Mouse (Mus musculus) monocyte, adult 5-6 weeks (primary cell): ENCODE results near the gene Larp4. TPM values are rescaled to one million over a fixed set of nuclear protein-coding genes. Genes with fewer than 3 reads are reported as not detected.

Source experiments
- ATAC-seq: fragments of 153-309, 156-312 bp; replicated peaks from 2 replicates; pipeline ENCODE4 v1.8.0; 2017; ENCODE audit warnings: mild to moderate bottlenecking; ENCODE audit not compliant: low TSS enrichment, insufficient number of reproducible peaks, severe bottlenecking, poor library complexity, low FRiP score
- total RNA-seq: library from RNA; stranded (forward); fragments of 200-1000, 200-491, 200-594 nt; gene quantifications from 3 replicates; pipeline ENCODE4 v1.2.3, GENCODE M21; 2017

Larp4 gene
- total RNA-seq, 1 experiment from 2014 or later, result 49.3 TPM

DNA sequence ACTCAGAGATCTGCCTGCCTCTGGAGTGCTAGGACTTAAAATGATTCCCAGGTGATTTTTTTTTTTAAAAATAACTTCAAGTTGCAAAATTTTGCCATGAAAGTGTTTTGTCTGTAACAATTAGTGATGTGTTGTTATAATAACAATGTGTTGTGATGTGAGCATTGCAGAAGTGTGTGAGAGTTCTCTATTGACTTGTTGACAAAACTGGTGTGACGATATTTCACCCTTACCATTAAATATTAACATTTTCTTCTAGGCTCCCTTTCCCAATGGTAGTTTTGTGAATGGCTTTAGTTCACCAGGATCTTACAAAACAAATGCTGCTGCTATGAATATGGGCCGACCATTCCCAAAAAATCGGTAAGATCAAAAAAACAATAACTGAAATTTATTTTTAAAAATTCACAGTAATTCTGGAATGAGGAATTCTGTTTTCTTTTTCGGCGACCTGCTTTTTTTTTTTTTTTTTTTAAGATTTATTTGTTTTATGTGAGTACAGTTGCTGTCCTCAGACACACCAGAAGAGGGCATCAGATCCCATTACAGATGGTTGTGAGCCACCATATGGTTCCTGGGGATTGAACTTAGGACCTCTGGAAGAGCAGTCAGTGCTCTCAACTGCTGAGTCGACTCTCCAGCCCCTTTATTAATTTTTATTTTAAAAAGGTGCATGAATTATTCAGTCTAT is 27.4 kb downstream of the Larp4 start:
- ATAC-seq, result no peak

DNA sequence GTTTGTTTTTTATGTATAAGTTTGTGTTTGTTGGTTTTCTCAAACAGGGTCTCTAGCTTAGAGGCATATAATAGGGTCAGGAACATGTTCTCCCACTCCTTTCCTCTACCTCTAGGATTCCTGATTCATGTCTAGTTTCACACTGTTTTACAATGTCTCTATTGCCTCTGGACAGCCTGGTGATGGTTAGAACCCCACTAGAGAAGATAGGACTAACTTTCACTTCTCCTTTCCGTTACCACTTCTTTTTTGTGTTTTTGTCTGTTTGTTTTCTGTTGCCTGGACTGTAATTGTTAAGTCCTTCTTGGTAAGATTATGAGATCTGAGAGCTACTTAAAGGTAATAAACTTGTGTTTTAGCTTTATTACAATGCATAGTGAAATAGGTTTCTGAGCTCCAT is 29.5 kb downstream of the Larp4 start:
- ATAC-seq, result 0 out of 2 replicates have a peak, but pooled peaks have one; percentile 22

DNA sequence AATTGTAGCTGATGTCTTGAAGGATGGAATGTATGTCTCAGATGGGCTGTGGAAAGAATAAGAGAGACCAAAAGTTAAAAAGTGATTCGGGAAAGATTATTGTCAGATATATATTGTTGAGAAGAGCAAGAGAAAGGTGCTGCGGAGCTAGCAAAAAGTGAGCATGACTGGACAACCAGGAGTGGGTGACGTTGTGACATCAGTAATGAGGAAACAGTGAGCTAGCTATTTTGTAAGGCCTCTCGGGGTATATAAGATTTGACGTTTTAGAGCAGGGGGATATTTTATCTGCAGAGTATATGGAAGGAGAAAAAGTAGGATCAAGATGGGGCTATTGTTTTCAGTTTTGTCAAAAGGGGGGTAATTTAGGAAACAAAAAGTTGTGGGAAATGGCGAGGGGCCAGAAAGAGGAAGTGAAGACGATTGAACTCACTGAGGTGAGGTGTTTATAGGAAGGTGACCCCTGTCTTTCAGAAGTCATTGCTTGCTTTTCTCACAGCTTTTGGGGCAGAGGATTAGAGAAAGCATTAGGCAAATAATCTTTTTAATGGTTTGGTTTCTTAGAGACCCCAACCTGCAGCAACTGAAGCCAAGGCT is 34.9 kb downstream of the Larp4 start:
- no peak for ATAC-seq

GRCm38 (mm10) chr15:100006180-100006579 is 36.3 kb downstream of the Larp4 start:
- ATAC-seq, result no peak

- no peak for ATAC-seq
Measured at GRCm38 (mm10) chr15:100018280-100018899, 48.5 kb downstream of the Larp4 start.

- ATAC-seq, result no peak
Measured at GRCm38 (mm10) chr15:100021175-100021574, 51.3 kb downstream of the Larp4 start.

GRCm38 (mm10) chr15:100022923-100023322 is 53.1 kb downstream of the Larp4 start:
- ATAC-seq, result no peak

DNA sequence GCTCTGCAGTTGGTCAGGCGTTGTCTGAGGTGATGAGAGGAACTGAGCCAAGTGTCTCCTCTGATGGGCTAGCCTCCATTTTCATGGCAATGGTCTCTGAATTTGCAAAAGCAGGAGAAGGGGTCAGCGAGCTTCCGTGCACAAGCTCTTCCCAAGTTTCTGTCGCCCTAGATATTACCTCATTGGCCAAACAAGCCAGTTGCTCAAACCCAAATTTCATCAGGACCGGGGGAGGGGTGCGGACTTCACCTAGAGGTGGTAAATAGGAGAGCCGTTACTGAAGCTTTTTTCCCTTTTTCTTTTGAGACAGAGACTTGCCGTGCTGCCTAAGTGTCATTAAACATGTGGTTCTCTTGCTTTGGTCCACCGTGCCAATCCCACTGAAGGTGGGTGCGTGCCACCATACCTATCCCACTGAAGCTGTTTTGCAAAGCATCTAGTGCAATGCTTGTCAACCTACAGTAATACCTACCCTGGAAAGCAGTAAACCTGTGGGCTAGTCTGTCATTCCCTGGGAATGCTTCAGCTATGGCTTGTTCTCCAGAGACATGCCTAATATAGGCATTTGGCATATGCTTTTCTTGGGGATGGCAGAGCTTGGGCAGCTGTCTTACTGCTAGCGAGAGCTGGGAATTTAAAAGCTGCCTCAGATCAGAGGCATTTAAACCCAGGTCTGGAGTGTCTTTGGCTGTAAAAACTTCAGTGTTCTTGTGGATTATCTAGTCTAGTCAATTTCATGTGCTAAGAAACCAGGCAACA is 55.4 kb downstream of the Larp4 start:
- no peak for ATAC-seq

DNA sequence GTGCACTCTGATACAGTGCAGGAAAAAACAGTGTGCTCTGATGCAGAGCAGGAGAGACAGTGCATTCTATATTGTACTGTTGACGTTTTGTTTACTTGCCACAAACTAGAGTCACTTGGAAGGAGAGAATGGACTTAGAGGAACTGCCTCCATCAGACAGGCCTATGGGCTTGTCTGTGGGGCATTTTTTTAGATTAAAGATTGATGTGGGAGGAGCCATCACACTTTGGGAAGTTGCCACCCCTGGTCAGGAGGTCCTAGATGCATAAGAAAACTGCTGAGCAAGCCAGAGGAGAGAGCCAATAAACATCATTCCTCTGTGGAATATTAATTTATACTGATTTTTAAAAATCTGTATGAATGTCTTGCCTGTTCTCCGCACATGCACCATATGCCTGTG is 58.3 kb downstream of the Larp4 start:
- ATAC-seq, result no peak

GRCm38 (mm10) chr15:100029497-100029896 is 59.6 kb downstream of the Larp4 start:
- ATAC-seq, result no peak

GRCm38 (mm10) chr15:100029900-100030299 is 60.0 kb downstream of the Larp4 start:
- no peak for ATAC-seq

- no peak for ATAC-seq
Measured at GRCm38 (mm10) chr15:100032546-100032945, 62.7 kb downstream of the Larp4 start.

GRCm38 (mm10) chr15:100038470-100038971 is 68.7 kb downstream of the Larp4 start, which contains the start of gene Dip2b:
Gene Dip2b (plus strand): TSS chr15:100038664.
- peak; percentile 76 for ATAC-seq

- ATAC-seq, result 0 out of 2 replicates have a peak, but pooled peaks have one; percentile 24
Measured at GRCm38 (mm10) chr15:100039001-100039701, 69.3 kb downstream of the Larp4 start.

DNA sequence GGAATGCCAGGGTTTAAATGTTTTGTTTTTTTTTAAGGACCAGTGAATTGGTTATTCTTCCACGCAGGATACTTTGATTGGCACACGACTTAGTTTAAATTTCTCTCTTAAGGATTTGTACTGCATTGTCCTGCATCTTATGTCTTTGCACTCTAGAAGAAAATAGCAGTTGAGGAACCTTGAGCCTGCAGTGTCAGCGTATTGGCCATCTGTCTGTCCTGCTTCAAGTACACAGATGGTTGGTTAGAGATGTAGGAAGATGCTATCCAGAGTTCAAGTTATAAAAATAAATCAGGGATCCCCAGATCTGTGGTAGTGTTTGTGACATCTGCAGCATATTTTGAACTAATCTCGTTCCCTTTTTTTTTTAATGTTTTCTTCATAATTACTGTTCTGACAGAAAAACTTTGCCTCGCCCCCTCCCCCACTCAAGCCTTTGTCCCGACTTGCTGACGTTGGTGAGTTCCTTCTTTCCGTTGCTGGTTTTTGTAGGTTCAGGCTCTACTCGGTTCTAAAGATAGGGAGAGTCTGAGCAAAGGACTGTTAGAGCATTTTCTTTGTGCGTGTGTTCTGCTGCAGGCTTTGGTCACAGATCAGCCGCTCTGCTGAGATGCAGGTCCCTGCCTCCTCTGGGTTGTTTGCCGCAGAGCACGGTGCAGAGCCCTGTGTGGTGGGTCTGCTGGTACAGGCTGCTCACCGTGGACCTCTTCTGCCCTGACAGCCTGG is 70.8 kb downstream of the Larp4 start:
- no peak for ATAC-seq

DNA sequence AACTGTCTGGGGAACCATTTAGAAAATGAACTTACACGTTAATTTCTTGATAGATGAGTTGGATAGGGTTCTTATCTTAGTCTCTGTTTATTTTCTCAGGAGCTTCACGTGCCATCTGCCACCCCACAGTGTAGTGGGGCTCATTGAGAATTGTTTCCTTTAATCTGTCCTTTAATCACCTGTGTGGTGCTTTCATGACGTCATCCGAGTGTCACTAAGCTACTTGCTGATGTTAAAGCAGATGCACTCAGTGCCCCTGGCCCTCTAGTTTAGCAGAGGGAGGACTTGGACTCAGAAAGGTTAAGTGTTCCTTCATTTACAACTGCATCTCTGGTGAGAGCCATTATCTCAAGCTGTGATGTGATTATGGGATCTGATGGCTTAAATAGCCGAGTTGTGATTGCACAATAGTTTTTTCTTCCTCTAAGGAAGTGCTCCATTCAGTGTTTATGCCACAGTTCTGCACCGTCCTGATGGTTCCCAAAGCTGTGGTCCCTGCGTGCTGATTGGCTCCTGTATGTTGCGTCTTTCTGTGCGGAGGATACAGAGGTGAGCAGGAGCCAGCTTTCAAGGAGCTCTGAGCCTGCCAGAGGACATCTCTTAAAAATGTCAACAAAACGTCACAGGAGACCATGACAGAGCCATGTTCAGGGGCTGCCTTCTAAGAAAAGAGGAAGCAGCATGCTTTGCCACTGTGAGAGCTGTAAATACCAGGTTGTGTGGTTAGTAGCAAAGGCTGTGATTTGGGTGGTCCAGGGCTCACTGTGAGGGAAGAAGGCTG is 71.6 kb downstream of the Larp4 start:
- ATAC-seq, result peak; percentile 41

DNA sequence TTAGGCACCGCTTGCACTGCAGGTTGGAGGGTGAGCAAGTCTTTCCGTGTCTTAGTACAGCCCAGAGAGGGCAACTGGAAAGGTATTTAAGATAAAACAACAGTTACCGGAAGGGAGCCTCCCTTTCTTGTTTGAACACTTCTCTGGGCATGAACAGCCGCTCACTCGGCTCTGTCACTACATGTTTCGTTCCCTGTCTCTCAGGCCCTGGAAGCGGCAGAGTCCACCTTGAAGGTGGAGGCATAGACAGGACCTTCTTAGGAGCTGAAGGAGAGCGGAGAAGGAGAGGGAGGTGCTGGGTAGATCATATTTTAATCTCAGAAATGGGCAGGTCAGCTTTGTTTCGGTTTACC is 72.2 kb downstream of the Larp4 start:
- no peak for ATAC-seq
